Mouse (Mus musculus): ENCODE measurements around the gene Fam92a. TPM values are rescaled to one million over a fixed set of nuclear protein-coding genes. Genes with fewer than 3 reads are reported as not detected.

The Fam92a gene
- polyA plus RNA-seq, 1 experiment from 2014 or later: 111 TPM

Other genes starting within 250 kb of the Fam92a start
- 0.22 and 0.63 TPM in 2 replicates for gene Gm10604, start 190.8 kb downstream of the Fam92a start, polyA plus RNA-seq (2014; fragmentation: Nextera tagmentation; extraction: Ambion mirVana)
- 18.3 and 20.0 TPM in 2 replicates for gene Rbm12b2, start 82.6 kb downstream of the Fam92a start, polyA plus RNA-seq (2014; fragmentation: Nextera tagmentation; extraction: Ambion mirVana)
- 8.8 and 10.3 TPM in 2 replicates for gene Rbm12b1, start 31.8 kb downstream of the Fam92a start, polyA plus RNA-seq (2014; fragmentation: Nextera tagmentation; extraction: Ambion mirVana)

All from hindbrain, embryonic 11.5 days (tissue).